Mouse (Mus musculus) limb, embryonic 10.5 days (tissue): ENCODE measurements at regions not wholly inside any gene's neighbourhood (a gene's known extent, or its start where the extent isn't known, plus 50 kb on each side); places are given as distances from the start of the nearest gene placed in this dataset.

Experiments used
- DNase-seq: peaks from one replicate; pipeline ENCODE4 v3.0.0-alpha.2; 2017; ENCODE audit warnings: low spot score
- H3K27ac ChIP-seq: fragments of 300-500 bp; sonication (generic); 2 replicates; pipeline ENCODE4 v1.5.1; 2016; ENCODE audit warnings: mild to moderate bottlenecking
- H3K27me3 ChIP-seq: fragments of 300-500 bp; sonication (generic); 2 replicates; pipeline ENCODE4 v1.6.1; 2016; ENCODE audit warnings: low read depth, mild to moderate bottlenecking; ENCODE audit not compliant: poor library complexity, severe bottlenecking
- H3K36me3 ChIP-seq: fragments of 300-500 bp; sonication (generic); 2 replicates; pipeline ENCODE4 v1.6.1; 2016; ENCODE audit warnings: mild to moderate bottlenecking, moderate library complexity
- H3K4me1 ChIP-seq: fragments of 300-500 bp; sonication (generic); 2 replicates; pipeline ENCODE4 v1.6.1; 2016
- H3K4me3 ChIP-seq: fragments of 300-500 bp; sonication (generic); 2 replicates; pipeline ENCODE4 v1.5.1; 2016; ENCODE audit warnings: mild to moderate bottlenecking, moderate library complexity
- H3K9me3 ChIP-seq: fragments of 300-500 bp; sonication (generic); replicated peaks from 2 replicates; pipeline ENCODE4 v1.6.1; 2016; ENCODE audit warnings: mild to moderate bottlenecking
- WGBS: fragments of 180-500 bp; shearing (Covaris S2); methylation state at CpG from one replicate; pipeline ENCODE4 v1.1.7; 2016; 5-methylcytosine and 5-hydroxymethylcytosine counted together

DNA sequence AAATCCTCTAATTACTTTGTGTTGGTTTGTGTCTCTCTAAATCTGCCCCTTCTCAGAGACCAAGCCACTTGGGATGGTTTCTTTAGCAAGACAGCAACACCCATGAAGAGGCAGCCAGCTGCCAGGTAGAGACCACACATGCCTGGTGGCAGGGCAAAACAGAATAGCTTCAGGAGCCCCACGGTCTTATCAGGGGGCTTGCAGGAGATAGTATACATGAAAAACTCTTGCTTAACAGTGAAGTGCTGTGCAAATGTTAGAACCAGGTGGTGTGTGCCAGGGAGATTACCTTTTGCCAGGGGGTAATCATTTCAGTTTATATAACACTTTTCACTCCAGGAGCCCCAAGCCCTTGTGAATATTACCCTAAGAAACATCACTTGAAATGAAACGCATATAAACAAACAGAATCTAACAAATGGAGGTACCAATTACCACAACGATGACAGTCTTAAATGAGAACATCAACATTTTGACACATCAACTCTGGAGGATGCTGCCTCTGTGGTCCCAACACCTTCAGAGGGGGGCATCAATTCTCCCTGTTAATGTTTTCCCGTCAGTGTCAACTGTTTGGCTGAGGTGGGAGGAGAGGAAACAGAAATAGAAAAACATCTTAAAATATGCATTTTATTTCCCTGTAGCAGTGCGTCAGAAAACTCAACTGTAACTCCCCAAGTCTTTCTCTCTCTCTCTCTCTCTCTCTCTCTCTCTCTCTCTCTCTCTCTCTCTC lies 56.3 kb upstream of the Rad23b start:
- H3K27ac ChIP-seq, result peak overlapping the region; percentile 85; the same call in 1 of the 2 replicates
- WGBS, result 24% methylated on average over 5 of the region's 5 CpGs
- H3K9me3 ChIP-seq, result no peaks in the 10 kb centered on the region
- peak overlapping the region; percentile 53; the same call in 1 of the 2 replicates for H3K4me3 ChIP-seq
- H3K36me3 ChIP-seq, result no peaks in the 10 kb centered on the region
- no peaks in the 10 kb centered on the region for H3K27me3 ChIP-seq
- peaks cover 11% of the 10 kb centered on the region; the same call in 1 of the 2 replicates for H3K4me1 ChIP-seq
- DNase-seq, result no peak

DNA sequence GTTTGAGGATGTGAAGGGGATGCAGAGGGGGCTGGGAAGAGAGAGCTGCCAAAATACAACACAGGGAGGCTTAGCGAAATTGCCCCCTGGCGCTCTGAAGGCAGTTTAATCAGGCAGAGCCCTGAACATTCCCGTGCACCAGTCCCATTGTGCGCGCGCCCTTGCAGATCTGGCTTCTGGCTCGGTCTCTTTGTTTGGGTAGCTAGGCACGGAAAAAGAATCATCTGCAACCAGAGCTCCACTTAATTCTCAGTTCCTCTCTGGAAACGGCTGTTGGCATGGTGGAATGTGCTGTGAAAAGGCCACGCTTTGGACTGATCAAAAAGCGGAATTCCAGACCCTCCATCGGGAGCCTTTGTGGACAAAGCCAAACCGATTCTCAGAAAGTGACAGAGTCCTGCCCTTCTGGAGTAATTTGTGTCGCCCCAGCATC lies 55.6 kb upstream of the Rad23b start:
- WGBS, result under 1% methylated on average over 14 of the region's 14 CpGs
- Histone ChIP-seq H3K4me1 (peaks cover 11% of the 10 kb centered on the region; the same call in 1 of the 2 replicates), H3K4me3 (peak overlapping the region; percentile 53), H3K27me3 (no peaks in the 10 kb centered on the region), H3K36me3 (no peaks in the 10 kb centered on the region), H3K27ac (peak overlapping the region; percentile 85), H3K9me3 (no peaks in the 10 kb centered on the region)
- peak; percentile 71 for DNase-seq

- Histone ChIP-seq H3K4me1 (peaks cover 8% of the 10 kb centered on the region; the same call in 1 of the 2 replicates), H3K36me3 (no peaks in the 10 kb centered on the region), H3K27ac (no peak overlapping the region), H3K27me3 (no peaks in the 10 kb centered on the region), H3K9me3 (no peaks in the 10 kb centered on the region), H3K4me3 (no peak overlapping the region)
- DNase-seq, result no peak
- 85% methylated on average over 3 of the region's 3 CpGs for WGBS
Observed at GRCm38 (mm10) chr4:55297841-55298240, 52.0 kb upstream of the Rad23b start.
